Mouse (Mus musculus): Measurements from ENCODE around the gene Teddm1a.
A peak's percentile ranks its signal among the peaks of the same experiment; 100 is the strongest.
"Not testable (repeated sequence)": the region's sequence is repeated elsewhere in the genome, so short reads cannot be mapped to it uniquely, and the experiment has no call there.

The Teddm1a gene

DNA sequence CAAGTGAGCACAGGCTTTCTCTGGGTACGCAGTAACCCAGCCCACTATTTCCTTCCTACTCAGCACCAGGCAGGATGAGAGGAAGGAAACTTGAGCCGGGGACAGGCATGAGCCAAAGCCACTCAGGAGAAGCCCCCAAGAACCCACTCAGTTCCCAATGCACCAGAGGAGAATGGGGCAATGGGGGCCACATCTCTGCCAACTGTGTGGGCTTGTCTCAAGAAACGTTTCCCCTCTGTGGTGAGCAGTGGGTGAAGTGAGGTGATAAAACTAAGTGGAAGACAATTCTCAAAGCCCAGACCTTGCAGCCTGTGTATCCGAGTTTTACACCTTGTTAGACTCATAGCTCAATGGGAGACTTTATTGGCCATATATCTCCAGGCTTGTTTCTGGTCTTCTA lies at the start of gene Teddm1a:
Gene Teddm1a (plus strand): TSS at position 301 of the 400 bp plus-strand sequence.
- no peak for DNase-seq

DNA sequence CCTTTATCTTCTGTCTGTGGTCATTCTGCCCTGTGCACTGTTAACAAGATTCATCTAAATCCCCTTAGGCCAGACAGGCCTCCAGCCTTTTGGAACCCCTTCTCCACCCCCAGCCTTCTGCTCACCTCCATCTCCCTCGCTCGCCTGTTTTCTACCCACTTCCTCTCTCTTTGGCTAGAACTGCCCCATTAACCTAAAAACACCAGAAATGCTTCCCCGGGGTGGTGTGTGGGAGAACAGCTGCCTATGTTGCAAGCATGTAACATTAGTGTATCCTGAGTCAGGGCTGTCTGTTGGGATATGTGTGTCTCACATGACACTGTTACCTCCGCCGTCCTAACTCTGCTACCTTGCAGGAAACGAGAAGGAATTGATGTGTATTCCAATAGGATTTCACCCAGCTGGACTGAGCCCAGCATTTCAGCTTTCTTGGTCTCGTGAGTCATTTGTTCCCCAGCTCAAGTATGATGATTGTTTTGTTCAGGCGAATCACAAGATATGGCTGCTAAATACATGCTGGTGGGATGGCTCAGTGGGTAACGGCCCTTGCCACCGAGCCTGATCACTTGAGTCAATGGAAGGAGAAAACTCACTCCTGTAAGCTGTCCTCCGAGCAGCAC lies 49.3 kb upstream of the Teddm1a start:
- peak; percentile 85 for DNase-seq

DNA sequence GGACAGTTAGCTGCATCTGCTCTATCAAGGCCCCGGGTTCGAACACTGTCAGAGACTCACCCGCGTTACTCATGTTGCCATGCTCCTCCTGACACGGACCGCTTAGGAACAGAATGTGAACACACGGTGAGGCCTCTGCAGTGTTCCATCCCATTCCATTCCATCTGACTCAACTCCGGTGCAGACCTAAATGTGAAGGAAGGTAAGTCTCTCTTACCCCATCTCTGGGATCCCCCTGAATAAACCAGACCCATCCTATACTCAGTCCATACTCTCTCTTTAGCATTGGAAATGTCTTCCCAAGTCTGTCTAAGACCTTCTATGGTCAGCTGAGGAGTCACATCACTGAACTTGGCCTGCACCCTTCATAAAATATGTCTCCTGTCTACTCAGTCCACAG lies 47.5 kb upstream of the Teddm1a start, which contains the start of gene Rgsl1:
Gene Rgsl1 (minus strand): TSS at position 101 of the 400 bp plus-strand sequence.
- no peak for DNase-seq

DNA sequence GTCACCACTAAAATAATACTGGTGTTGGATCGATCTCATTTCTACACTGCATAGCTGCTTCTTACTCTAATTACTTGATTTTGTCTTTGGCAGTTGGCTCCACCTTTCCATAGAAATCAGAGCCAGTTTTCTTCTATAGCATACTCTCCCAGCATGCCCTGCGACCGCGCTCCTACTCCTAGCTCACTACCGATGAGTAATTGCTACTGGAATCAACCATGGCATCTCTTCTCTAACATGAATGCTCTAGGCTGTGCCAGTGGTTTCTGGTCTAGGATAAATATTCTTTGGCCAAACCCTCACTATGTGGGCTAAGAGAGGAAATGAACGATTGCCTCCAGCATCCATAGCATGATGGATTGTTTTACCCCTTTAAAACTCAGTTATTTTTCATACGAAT lies 45.1 kb upstream of the Teddm1a start:
- DNase-seq = no peak

DNA sequence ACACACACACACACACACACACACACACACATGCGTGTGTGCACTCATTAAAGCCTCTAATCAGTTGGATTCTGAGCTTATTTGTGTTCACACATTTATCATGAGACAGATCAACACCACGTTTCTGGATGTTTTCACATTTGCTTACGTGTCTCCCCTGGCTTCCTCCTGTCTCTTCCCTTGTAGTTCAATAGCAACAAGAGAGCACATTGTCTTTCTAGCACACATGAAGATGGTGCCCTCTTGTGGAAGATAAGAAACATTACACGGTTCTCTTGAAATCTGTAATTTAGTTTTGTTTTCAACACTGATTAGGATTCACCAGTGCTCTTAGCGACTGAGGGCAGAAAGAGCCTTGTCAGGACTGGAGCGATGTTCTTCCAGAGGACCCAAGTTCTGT lies 44.7 kb upstream of the Teddm1a start:
- DNase-seq = peak; percentile 32

DNA sequence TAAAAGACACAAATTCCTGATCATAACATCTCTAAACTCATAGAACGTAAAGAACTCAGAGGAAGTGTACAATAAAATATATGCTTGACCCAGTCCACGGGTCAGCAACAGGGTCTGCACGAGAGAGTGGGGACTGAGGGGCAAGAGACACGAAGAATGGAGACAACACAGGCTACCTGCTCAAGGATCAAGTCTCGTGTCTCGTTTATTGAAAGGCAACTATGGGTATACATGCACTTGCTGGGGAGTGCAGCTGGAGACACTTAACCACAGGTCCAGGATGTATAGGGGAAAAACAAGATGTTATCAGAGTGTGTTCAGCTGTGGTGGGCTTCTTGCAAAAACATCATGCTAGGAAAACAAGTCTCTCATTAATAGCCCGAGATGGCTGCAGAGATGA lies 38.8 kb upstream of the Teddm1a start:
- peak; percentile 48 for DNase-seq

DNA sequence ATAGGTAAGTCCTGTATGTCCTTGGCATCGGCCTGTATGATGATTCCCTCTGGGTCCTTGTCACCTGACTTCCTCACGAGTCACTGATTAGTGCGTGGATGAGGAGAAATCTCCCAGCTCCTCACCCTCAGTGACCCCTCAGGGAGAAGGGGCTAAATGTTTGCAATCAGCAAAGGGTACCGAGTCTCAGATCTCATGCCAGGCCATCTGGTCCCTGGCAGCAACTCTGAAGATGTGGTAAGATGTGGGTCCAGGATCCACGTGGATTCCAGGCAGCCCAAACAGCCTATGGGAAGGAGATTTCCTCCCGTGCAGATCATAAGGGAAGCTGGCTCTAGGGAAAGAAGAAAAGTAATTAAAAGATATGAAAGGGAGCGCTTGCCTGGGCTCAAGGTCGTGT lies 35.6 kb upstream of the Teddm1a start:
- DNase-seq = no peak

DNA sequence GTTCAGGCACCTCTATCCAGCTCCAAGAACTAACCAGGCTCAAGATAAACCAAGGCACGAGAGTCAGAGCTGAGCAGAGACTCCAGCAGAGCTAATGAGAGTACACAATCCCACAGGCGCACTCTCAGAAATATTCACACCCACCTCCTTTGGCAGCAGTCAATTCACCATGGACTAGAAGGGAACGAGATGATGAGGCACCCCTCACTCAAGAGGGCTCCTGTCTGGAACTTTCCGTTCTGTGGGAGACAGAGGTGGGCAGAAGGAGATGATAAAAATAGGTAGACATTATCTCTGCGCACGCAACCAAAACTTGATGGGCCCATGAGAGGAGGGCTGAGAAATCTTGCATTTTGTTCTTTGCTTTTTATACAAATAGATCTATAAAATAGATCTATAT lies 17.5 kb upstream of the Teddm1a start, which contains the start of gene Teddm1b:
Gene Teddm1b (plus strand): TSS at position 301 of the 400 bp plus-strand sequence.
- DNase-seq = no peak

DNA sequence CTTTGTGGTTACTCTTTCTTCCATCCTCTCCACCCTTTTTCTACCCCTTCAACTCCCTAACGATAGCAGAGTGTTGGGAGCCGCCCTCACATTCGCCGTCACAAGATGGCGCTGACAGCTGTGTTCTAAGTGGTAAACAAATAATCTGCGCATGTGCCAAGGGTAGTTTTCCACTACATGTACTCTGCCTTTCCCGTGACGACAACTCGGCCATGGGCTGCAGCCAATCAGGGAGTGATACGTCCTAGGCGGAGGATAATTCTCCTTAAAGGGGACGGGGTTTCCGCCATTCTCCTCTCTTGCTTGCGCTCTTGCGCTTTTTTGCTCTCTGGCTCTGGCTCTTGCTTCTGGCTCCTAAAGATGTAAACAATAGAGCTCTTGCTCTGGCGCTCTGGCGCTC lies 11.2 kb upstream of the Teddm1a start:
- not testable (repeated sequence) for DNase-seq

DNA sequence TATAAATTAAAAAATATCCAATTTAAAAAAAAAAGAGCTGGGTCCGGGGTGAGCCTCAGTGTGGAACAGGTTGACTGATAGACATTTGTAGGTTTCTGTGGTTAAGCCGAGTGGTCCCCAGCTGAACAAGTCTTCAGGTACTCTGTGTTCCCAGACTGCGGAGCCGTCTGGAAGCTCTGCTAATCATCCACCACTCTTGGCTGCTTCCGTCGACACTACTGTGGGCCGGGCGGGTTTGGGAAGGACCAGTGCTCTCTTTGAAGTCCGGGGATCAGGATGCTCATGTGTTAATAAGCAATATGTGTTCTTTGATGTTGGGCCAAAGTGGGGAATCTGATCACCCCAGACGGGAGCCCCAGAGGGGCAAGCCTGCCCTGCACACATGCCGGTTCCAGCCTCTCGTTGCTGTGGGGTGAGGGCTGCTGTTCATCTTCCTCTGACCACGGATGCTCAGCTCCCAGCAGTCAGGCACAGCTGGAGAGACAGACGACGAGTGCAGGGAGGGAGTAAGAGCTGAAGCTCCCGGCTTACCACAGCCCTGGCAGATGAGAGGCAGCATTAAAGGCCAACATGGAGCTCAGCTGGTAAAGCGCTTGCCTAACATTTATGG lies 5.4 kb upstream of the Teddm1a start:
- DNase-seq = no peak

DNA sequence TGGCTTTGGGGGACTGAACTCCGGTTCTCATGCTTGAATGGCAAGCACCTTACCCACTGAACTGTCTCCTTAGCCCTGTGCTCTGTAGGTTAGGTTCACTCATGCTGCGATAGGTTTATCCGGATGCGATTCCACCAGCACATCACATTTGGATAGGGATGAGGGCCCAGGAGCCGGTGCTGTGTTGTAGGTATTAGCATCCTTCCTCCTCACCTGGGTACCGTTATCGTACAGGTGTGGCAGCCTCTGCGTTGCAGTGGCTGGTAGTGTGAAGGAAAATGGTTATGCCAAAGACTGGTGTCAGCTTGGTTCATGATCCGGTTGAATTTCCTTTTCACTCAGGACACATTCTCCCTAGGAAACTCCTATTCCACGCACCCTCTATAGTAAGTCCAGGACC lies 1.4 kb upstream of the Teddm1a start:
- no peak for DNase-seq

DNA sequence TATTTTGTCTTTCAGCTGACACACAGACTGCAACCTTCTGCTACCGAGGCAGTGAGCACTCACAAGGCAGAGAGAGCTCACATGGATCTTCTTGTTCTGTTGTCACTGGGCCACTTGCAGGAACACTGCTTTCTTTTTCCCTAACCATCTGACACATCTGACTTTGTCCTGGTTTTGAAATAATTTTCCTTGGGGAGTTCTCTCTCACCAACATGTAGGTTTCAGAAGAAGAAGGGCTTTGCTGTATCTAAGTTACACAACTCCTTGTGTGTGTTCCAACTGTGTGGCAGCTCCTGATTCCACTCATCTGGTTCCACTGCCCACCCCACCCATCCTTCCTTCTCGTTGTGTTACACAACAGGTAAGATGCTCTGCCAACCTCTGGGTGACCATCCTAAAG lies 2.2 kb downstream of the Teddm1a start:
- DNase-seq = no peak

DNA sequence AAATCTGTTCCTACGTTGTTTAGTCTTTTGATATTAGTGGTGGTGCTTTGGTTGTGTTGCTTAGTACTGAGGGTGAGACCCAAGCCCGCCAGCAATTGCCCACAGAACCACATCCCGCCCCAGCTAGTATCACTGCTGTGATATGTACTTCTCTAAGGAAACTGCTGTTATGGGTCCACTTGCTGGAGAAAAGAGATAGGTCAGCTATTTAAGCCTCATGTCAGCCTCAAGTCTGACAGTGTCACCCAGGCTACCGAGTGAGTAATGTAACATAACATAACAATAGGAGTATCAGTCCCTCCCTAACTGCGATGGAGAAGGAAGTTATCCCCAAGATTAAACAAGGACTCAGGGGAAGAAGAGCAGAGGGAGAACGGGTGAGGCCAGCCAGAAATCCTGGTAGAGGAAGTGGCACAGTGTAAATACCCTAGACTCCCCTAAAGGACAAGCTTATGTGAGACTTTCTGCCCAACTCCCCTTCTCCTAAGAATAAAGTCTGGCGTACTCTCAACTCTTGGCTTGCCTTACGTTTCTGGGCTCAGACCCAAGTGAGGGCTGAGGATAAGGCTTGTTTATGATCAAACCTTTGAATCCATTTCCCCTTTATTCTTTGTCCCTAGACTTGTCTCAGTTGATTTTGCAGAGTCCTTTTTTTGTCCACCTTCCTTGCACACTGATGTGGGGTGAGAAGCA lies 2.8 kb downstream of the Teddm1a start:
- DNase-seq = no peak

DNA sequence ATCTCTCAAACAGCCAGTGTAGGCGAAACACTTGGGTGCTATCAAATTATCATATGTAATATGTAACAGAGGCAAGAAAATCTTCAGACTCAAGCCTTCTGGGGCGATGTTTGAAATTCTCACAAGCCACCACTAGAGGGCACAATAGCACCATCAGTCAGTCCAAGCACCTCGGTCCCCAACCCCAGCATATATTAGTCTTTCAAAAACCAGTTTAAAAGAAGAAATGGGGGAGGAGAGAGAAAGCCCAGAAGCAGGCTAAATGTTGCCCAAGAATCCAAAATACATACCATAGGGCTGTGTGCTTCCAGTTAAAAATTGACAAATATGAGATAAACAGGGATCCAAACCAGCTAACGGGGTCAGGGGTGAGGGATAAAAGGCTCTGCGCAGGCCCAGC lies 3.4 kb downstream of the Teddm1a start:
- DNase-seq = peak; percentile 74

DNA sequence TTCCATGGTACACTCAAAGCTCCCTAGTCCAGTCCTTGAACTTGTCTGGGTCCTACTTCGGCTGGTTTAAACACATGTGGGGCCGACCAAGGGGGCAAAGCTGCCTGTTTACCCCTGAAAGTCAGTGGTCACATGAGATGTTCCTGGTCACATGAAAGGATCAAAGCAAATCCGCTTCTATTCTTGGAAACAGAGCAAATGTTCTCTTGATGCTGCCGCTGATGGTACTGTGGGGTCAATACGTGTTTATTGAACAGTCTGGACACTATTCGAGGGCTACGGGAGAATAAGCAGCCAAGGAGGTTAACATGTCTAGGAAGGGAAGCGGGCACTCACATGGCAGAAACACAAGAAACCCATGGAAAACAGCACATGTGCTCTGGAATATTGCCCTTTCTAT lies 5.7 kb downstream of the Teddm1a start:
- no peak for DNase-seq

DNA sequence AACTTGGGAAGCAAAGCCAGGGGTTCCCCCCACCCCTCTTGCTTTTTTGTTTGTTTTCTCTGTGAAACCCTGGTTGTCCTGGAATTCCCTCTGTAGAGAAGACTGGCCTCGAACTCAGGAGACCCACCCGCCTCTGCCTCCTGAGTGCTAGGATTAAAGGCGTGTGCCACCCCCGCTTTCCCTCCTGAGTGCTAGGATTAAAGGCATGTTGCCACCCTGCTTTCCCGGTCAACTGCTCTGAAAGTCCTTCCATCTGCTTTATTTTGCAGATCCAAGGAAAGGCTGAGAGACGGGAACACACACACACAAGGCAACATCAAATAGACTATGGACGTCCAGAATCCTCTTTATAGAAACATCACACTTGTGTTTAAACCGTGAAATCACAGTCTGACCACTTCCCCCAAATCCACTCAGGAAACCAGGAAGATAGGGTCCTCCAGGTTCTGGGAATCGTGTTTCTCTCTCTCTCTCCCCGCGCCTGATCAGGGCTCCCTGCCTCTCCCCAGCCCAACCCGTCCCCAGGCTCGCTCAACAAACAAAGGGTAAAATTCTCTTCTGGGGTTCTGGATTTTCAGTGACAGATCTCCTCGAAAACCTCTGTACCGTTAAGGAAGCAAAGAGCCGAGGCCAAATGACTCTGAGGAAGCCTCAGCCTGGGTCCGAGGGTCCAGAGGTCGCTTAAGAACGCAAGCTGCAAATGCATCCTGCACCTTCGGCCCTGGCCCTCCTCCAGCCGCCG lies 7.6 kb downstream of the Teddm1a start:
- DNase-seq = peak; percentile 12

DNA sequence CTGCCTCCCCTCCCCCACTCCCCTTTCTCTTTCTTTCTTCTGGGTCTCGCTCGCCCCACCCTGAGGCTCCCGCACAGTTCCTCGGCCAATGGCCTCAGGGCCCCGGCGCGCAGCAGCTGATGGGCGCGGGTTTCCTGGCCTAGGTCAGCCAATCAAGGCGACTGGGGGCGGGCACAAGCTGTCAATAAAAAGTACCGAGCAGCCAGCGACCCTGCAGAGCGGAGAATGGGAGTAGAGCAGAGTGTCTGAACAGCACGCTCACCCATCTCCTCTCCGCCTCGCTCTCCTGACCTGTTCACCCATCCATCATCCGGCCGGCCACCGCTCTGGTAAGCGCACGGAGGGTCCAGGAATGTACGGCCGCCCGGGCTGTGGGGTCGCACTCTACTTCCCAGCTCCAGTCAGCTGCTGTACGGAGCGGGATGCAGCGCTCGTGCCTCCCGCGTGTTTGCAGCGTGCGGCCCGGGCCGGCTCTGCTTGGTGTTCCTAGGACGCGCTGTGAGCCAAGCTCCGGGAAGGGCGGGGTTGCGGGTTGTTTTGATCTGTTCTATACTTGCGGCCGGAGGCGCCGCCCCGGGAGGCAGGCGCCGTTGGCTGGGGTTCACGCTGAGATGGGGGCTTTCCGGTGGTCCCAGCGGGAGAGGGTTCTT lies 8.3 kb downstream of the Teddm1a start, which contains the start of the genes Glul and Teddm2:
Gene Glul (plus strand): TSS at position 214 of the 650 bp plus-strand sequence.
Gene Teddm2 (minus strand): TSS at position 498 of the 650 bp plus-strand sequence.
- peak; percentile 97 for DNase-seq

DNA sequence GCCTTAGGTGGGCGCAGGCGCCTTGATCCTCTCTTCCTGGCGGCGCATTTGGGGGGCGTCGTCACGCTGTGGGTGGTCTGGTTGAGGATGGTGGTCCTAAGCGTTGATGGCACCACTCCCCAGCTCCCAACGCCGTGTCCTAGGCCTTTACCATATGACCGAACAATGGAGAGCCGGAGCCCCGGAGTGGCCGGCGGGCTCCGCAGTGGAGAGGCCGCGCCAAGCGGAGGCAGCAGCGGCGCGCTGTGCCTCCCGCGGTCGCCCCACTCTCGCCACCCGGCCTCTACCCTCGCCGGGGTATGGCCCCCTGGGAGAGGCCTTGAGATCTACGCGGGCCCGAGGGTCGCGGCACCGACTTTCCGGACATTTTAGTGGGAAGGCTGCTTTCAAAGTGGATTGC lies 8.8 kb downstream of the Teddm1a start:
- DNase-seq = no peak

DNA sequence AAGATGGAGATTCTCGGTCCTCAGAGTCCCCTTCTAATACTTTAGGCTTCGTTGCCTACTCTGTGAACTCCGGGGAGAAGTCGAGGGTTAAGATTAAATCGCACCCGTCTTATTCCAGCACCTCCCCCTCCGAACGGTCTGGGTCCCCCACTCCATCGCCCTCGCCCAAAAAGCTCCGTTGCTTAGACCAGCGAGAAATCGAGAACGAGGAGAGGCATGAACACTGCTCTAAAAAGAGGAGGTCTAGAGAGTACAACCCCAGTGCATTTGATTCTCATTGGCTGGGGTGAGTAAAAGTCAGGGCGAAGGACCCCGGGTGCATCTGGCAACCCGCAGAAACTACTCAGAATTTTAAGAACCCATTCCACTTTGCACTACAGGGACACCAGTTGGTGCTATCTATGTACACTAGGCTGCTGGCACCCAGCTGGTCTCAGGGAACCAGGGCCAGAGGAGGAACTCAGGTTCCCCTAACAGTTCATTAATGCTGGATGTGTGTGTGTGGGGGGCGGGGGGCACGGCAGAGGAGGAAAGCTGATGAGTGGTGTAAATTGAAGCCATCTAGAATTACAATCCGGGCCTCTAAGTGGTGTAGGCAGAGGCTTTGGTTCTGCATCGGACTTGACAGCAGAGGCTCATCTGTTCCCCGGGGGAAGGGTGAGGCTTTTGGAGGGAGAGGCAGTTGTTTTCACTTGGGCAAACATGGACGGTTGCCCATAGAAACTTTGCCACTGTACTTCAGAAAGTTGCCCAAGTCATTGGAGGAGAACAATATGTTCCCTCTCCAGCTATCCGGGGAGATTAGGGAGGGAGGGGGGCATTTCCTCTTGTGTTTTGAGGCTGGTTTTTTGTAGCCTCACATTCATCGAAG lies 9.6 kb downstream of the Teddm1a start:
- DNase-seq = peak; percentile 33

DNA sequence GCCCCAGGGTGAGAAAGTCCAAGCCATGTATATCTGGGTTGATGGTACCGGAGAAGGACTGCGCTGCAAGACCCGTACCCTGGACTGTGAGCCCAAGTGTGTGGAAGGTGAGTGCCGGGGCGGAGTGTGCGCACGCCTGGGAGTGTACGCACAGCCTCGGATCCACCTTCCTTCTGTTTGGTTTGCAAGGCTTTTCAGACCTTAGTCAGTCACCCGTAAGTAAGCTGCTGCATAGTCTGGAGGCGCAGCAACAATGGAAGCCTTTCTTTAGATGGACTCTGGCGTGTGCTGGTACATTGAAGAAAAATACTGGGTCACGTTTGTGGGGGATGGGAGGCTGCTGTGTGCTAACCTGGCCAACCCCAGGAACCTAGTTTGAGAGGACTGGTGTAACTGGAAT lies 11.5 kb downstream of the Teddm1a start:
- no peak for DNase-seq

DNA sequence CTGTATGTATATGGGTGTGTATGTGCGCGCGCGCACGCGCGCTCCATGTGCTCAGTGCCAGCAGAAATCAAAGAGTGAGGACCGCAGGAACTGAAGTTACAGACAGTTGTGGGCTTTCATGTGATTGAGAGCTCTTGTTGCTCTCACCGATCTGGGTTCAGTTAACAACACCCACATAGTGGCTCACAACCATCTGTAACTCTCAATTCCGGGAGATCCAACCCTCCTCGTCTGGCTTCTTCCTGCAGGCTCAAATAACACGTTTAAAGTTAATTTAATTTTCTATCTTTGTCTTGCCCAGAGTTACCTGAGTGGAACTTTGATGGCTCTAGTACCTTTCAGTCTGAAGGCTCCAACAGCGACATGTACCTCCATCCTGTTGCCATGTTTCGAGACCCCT lies 12.7 kb downstream of the Teddm1a start:
- DNase-seq = no peak

DNA sequence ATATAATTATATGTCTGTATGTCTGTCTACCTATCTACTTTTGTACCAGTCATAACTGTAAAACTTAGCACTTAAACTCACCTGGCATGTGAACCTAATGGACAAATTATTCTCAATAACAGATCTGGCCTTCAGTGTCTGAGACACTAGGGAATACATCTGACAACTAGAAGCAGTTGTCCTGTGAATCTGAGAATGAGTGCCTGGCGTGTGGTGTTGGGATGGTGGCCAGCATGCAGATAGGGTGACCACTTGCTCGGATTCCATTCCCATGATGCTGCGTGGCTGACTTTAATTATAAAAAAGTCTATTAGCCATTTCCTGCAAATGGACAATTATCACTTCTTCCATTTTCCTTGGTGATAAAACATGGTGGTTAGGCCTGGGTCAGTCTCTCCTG lies 14.3 kb downstream of the Teddm1a start:
- no peak for DNase-seq

All from thymus, postnatal 14 days (tissue).